Mouse (Mus musculus) liver, embryonic 13.5 days (tissue): ENCODE data around the gene Mpv17l2. TPM values are rescaled to one million over a fixed set of nuclear protein-coding genes. Genes with fewer than 3 reads are reported as not detected.

Experiments
- ATAC-seq: fragments of 200-750 bp; cut with Nextera tagmentation; 2 replicates; pipeline ENCODE4 v1.8.0; 2017; ENCODE audit warnings: low read depth, mild to moderate bottlenecking, moderate number of reproducible peaks, moderate library complexity
- DNase-seq: peaks from one replicate; pipeline ENCODE4 v3.0.0; 2022
- H3K27ac ChIP-seq: fragments of 300-500 bp; sonication (generic); 2 replicates; pipeline ENCODE4 v1.5.1; 2015; ENCODE audit warnings: moderate library complexity, mild to moderate bottlenecking, inconsistent platforms
- H3K27me3 ChIP-seq: fragments of 300-500 bp; sonication (generic); 2 replicates; pipeline ENCODE4 v1.6.1; 2015; ENCODE audit warnings: mild to moderate bottlenecking, inconsistent platforms
- H3K36me3 ChIP-seq: fragments of 300-500 bp; sonication (generic); 2 replicates; pipeline ENCODE4 v1.6.1; 2015; ENCODE audit warnings: mild to moderate bottlenecking, inconsistent platforms
- H3K4me1 ChIP-seq: fragments of 300-500 bp; sonication (generic); replicated peaks from 2 replicates; pipeline ENCODE4 v1.6.1; 2015; ENCODE audit warnings: inconsistent platforms
- H3K4me2 ChIP-seq: fragments of 300-500 bp; sonication (generic); 2 replicates; pipeline ENCODE4 v1.6.1; 2015; ENCODE audit warnings: inconsistent platforms, mild to moderate bottlenecking, moderate library complexity
- H3K4me3 ChIP-seq: fragments of 300-500 bp; sonication (generic); replicated peaks from 2 replicates; pipeline ENCODE4 v1.5.1; 2015; ENCODE audit warnings: mild to moderate bottlenecking, inconsistent platforms
- H3K9ac ChIP-seq: fragments of 300-500 bp; sonication (generic); 2 replicates; pipeline ENCODE4 v1.6.1; 2015; ENCODE audit warnings: mild to moderate bottlenecking, inconsistent platforms
- H3K9me3 ChIP-seq: fragments of 300-500 bp; sonication (generic); replicated peaks from 2 replicates; pipeline ENCODE4 v1.6.1; 2016; ENCODE audit warnings: inconsistent platforms
- WGBS: fragments of 180-500 bp; shearing (Covaris S2); methylation state at CpG from one replicate; pipeline ENCODE4 v1.1.7; 2015; ENCODE audit not compliant: insufficient replicate concordance; 5-methylcytosine and 5-hydroxymethylcytosine counted together
- polyA plus RNA-seq: library from polyadenylated mRNA; unstranded; fragments of >200 nt; fragmentation: Nextera tagmentation; extraction: Ambion mirVana; gene quantifications from 2 replicates; pipeline ENCODE4 v1.2.1, GENCODE M21; 2015

The Mpv17l2 gene
- polyA plus RNA-seq, 1 experiment from 2014 or later, result 50.4 TPM

DNA sequence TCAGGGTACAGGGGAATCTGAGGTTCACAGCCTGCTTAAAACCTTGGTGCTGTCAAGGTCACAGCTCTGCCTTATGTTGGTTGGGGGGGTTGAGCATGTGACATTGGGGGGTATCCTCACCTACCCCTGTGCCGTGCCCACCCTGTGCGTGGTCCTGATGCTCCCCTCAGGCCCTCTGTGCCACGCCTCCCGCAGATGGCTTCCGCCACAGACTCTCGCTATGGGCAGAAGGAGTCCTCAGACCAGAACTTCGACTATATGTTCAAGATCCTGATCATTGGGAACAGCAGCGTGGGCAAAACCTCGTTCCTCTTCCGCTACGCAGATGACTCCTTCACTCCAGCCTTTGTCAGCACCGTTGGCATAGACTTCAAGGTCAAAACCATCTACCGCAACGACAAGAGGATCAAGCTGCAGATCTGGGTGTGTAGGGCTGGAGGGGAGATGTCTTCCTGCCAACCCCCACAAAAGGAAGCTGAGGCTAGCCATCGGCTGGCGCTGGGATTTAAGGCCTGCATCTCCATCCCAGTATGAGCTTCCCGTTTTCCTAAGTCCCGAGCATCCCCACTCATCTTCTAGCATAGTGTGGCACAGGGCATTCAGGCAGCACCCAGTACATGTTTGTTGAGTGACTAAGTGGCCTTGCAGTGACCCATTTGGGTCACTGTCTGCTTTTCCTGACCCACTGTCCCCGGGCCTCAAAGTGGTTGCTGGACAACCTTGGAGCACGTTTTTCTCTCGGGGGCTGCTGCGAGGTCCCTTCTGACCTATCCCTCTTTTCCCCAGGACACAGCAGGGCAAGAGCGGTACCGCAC is 4.9 kb downstream of the Mpv17l2 start:
- peaks cover 61% of the 10 kb centered on the region for H3K4me1 ChIP-seq
- H3K4me2 ChIP-seq, result peak overlapping the region; percentile 100
- peaks cover 26% of the 10 kb centered on the region for H3K36me3 ChIP-seq
- DNase-seq (peak; percentile 0), ATAC-seq (no peak)
- WGBS, result 80% methylated on average over 24 of the region's 24 CpGs
- no peaks in the 10 kb centered on the region for H3K9me3 ChIP-seq
- no peaks in the 10 kb centered on the region for H3K27me3 ChIP-seq
- no peak overlapping the region; the same call in 1 of the 2 replicates for H3K27ac ChIP-seq
- peak overlapping the region; percentile 84 for H3K9ac ChIP-seq
- H3K4me3 ChIP-seq, result peak overlapping the region; percentile 76

GRCm38 (mm10) chr8:70754871-70755660 is 5.7 kb downstream of the Mpv17l2 start:
- Histone ChIP-seq H3K9ac (peak overlapping the region; percentile 84), H3K9me3 (no peaks in the 10 kb centered on the region), H3K4me1 (peaks cover 56% of the 10 kb centered on the region), H3K36me3 (peaks cover 26% of the 10 kb centered on the region), H3K27ac (peak overlapping the region; percentile 66; the same call in 1 of the 2 replicates), H3K27me3 (peaks cover 6% of the 10 kb centered on the region; the same call in 1 of the 2 replicates), H3K4me3 (peak overlapping the region; percentile 76), H3K4me2 (peak overlapping the region; percentile 100)
- ATAC-seq (peak; percentile 7), DNase-seq (no peak)
- WGBS, result 14% methylated on average over 50 of the region's 50 CpGs

GRCm38 (mm10) chr8:70754043-70754870 is 6.5 kb downstream of the Mpv17l2 start, which contains the start of gene Rab3a:
Gene Rab3a, plus strand, starts transcription at chr8:70754679.
- WGBS, result 7% methylated on average over 37 of the region's 37 CpGs
- H3K4me1 ChIP-seq, result peaks cover 48% of the 10 kb centered on the region
- no peaks in the 10 kb centered on the region for H3K9me3 ChIP-seq
- peaks cover 14% of the 10 kb centered on the region for H3K27me3 ChIP-seq
- peak; percentile 98 for ATAC-seq
- peak; percentile 98 for DNase-seq
- peaks cover 26% of the 10 kb centered on the region for H3K36me3 ChIP-seq
- H3K4me2 ChIP-seq, result peak within 1 kb of the TSS; percentile 100
- peak within 1 kb of the TSS; percentile 76 for H3K4me3 ChIP-seq
- H3K9ac ChIP-seq, result peak within 1 kb of the TSS; percentile 84
- H3K27ac ChIP-seq, result peak within 1 kb of the TSS; percentile 66

- Histone ChIP-seq H3K27ac (peak overlapping the region; percentile 77), H3K4me1 (peaks cover 40% of the 10 kb centered on the region), H3K36me3 (peaks cover 16% of the 10 kb centered on the region), H3K4me3 (peak overlapping the region; percentile 34), H3K9me3 (no peaks in the 10 kb centered on the region), H3K4me2 (peak overlapping the region; percentile 61), H3K9ac (peak overlapping the region; percentile 44), H3K27me3 (peaks cover 25% of the 10 kb centered on the region)
- DNase-seq (peak; percentile 59), ATAC-seq (no peak)
- WGBS, result 6% methylated on average over 21 of the region's 21 CpGs
These were observed 7.6 kb downstream of the Mpv17l2 start for GRCm38 (mm10) chr8:70753151-70753550.

DNA sequence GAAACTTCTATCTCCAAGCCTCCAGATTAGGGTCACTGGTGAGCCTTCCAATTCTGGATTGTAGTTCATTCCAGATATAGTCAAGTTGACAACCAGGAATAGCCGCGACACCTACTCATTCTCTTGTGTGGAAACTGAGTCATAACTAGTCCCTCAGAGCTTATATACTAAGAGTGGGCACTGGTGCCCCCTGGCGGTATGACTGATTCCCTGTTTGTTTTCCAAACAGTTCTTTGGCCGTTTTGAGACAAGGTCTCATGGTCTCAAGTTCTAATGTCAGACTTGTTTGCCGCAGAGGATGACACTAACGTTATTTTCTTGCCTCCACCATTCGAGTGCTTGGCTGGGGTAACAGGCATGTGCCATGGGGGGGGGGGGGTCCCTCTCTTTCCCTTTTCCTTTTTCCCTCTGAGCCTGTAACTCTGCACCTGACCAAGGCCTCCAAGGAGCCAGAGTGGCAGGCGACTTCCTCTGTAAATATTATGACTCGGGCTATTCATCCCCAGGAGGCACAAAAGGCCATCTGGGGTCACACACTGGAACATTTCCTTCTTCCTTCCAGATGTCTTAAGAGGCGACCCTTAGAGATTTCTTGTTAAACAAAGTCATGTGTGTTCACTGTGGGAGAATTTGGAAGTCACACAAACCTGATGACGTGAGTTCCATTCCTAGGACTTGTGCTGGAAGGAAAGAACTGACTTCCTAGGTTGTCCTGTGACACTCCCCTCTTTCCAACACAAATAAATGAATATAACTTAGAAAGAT is 8.6 kb downstream of the Mpv17l2 start:
- peaks cover 9% of the 10 kb centered on the region for H3K36me3 ChIP-seq
- no peak overlapping the region for H3K9ac ChIP-seq
- H3K27ac ChIP-seq, result peak overlapping the region; percentile 77
- no peak overlapping the region for H3K4me3 ChIP-seq
- ATAC-seq (no peak), DNase-seq (no peak)
- H3K27me3 ChIP-seq, result peaks cover 34% of the 10 kb centered on the region
- peak overlapping the region; percentile 61; the same call in 1 of the 2 replicates for H3K4me2 ChIP-seq
- H3K9me3 ChIP-seq, result no peaks in the 10 kb centered on the region
- peaks cover 40% of the 10 kb centered on the region for H3K4me1 ChIP-seq
- WGBS, result 24% methylated on average over 11 of the region's 11 CpGs

GRCm38 (mm10) chr8:70750128-70750680 is 10.5 kb downstream of the Mpv17l2 start:
- H3K9me3 ChIP-seq, result no peaks in the 10 kb centered on the region
- H3K4me1 ChIP-seq, result peaks cover 31% of the 10 kb centered on the region
- 69% methylated on average over 13 of the region's 13 CpGs for WGBS
- no peaks in the 10 kb centered on the region for H3K36me3 ChIP-seq
- H3K9ac ChIP-seq, result no peak overlapping the region
- ATAC-seq (no peak), DNase-seq (no peak)
- H3K27ac ChIP-seq, result no peak overlapping the region
- no peak overlapping the region for H3K4me2 ChIP-seq
- peaks cover 54% of the 10 kb centered on the region for H3K27me3 ChIP-seq
- no peak overlapping the region for H3K4me3 ChIP-seq

- no peak for ATAC-seq
- 62% methylated on average over 19 of the region's 19 CpGs for WGBS
- H3K36me3 ChIP-seq, result no peaks in the 10 kb centered on the region
- no peak overlapping the region for H3K27ac ChIP-seq
- peaks cover 26% of the 10 kb centered on the region for H3K4me1 ChIP-seq
- no peak overlapping the region for H3K4me2 ChIP-seq
- no peak overlapping the region for H3K9ac ChIP-seq
- DNase-seq, result no peak
- no peaks in the 10 kb centered on the region for H3K9me3 ChIP-seq
- no peak overlapping the region for H3K4me3 ChIP-seq
- peaks cover 64% of the 10 kb centered on the region for H3K27me3 ChIP-seq
These were observed 11.6 kb downstream of the Mpv17l2 start for GRCm38 (mm10) chr8:70749097-70749674.

- H3K27me3 ChIP-seq, result peaks cover 72% of the 10 kb centered on the region
- H3K4me3 ChIP-seq, result no peak overlapping the region
- no peak overlapping the region for H3K4me2 ChIP-seq
- no peaks in the 10 kb centered on the region for H3K36me3 ChIP-seq
- no peak for DNase-seq
- no peak overlapping the region for H3K27ac ChIP-seq
- WGBS, result 78% methylated on average over 23 of the region's 23 CpGs
- H3K9ac ChIP-seq, result no peak overlapping the region
- H3K4me1 ChIP-seq, result peaks cover 25% of the 10 kb centered on the region
- no peaks in the 10 kb centered on the region for H3K9me3 ChIP-seq
- ATAC-seq, result no peak
These were observed 12.3 kb downstream of the Mpv17l2 start for GRCm38 (mm10) chr8:70748246-70749096.

DNA sequence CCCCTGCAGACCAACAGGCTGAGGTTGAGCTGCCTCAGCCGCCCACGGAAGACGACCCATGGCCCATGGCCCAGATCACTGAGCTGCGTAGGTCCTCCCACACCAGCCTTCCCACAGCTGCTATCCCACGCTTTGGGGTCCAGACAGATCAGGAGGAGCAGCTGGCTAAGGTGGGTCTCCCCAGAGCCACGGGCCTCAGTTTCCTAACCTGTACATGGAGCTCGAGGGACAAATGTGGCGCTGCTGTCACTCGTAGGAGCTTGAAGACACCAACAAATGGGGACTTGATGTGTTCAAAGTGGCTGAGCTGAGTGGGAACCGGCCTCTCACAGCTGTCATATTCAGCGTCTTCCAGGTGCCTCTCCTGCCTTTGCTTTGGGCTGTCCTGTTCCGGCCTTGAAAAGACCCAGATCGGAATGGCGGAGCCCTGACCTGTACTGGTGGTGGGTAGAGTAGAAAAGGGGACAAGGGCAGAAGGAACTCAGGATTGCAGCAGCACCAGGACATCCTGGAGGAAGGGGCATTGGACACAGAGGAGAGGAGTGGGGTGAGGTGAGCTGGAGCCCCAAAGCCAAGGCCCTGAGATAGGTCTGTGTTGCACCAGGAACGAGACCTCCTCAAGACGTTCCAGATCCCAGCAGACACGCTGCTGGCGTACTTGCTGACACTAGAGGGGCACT is 13.4 kb downstream of the Mpv17l2 start:
- ATAC-seq, result no peak
- no peak overlapping the region for H3K4me3 ChIP-seq
- H3K27me3 ChIP-seq, result peaks cover 83% of the 10 kb centered on the region
- no peaks in the 10 kb centered on the region for H3K36me3 ChIP-seq
- H3K4me1 ChIP-seq, result peaks cover 21% of the 10 kb centered on the region
- H3K9me3 ChIP-seq, result no peaks in the 10 kb centered on the region
- no peak overlapping the region for H3K9ac ChIP-seq
- no peak overlapping the region for H3K4me2 ChIP-seq
- 71% methylated on average over 18 of the region's 18 CpGs for WGBS
- DNase-seq, result no peak
- H3K27ac ChIP-seq, result no peak overlapping the region
